Mouse (Mus musculus) cerebellum, adult 18-20 months (tissue): ENCODE data around the gene 1700069L16Rik.

Source experiments
- DNase-seq, 2 experiments: peaks; one replicate each; pipeline ENCODE4 v3.0.0; 2021

1700069L16Rik gene

GRCm38 (mm10) chr5:113732182-113732581, 7.6 kb upstream of the 1700069L16Rik start:
- peak; percentile 75 to 84 for DNase-seq

GRCm38 (mm10) chr5:113731174-113731573, 6.6 kb upstream of the 1700069L16Rik start:
- peak in 1 of 2 experiments; percentile 42 for DNase-seq

GRCm38 (mm10) chr5:113730641-113731121, 6.1 kb upstream of the 1700069L16Rik start:
- peak; percentile 31 to 45 for DNase-seq

- peak in 1 of 2 experiments; percentile 46 for DNase-seq
Measured at GRCm38 (mm10) chr5:113728691-113729090, 4.1 kb upstream of the 1700069L16Rik start.

- peak; percentile 92 to 97 for DNase-seq
Measured at GRCm38 (mm10) chr5:113728011-113728410, 3.4 kb upstream of the 1700069L16Rik start.

- peak; percentile 77 to 84 for DNase-seq
Measured at GRCm38 (mm10) chr5:113727238-113727637, 2.7 kb upstream of the 1700069L16Rik start.

GRCm38 (mm10) chr5:113726618-113727017, 2.0 kb upstream of the 1700069L16Rik start:
- DNase-seq = peak; percentile 69 to 70

GRCm38 (mm10) chr5:113725417-113725816, 845 bp upstream of the 1700069L16Rik start:
- peak in 1 of 2 experiments; percentile 40 for DNase-seq

GRCm38 (mm10) chr5:113723567-113724237, 870 bp downstream of the 1700069L16Rik start:
- peak; percentile 98 for DNase-seq

GRCm38 (mm10) chr5:113722224-113723013, 2.2 kb downstream of the 1700069L16Rik start:
- DNase-seq = peak; percentile 66 to 69

- peak; percentile 58 to 66 for DNase-seq
Measured at GRCm38 (mm10) chr5:113719221-113719661, 5.3 kb downstream of the 1700069L16Rik start.

- DNase-seq = peak in 1 of 2 experiments; percentile 36
Measured at GRCm38 (mm10) chr5:113716581-113717388, 7.8 kb downstream of the 1700069L16Rik start.

GRCm38 (mm10) chr5:113712861-113713260, 11.7 kb downstream of the 1700069L16Rik start:
- DNase-seq = no peak

- DNase-seq = no peak
Measured at GRCm38 (mm10) chr5:113703803-113704585, 20.6 kb downstream of the 1700069L16Rik start.

- no peak for DNase-seq
Measured at GRCm38 (mm10) chr5:113700388-113701023, 24.1 kb downstream of the 1700069L16Rik start.

- no peak for DNase-seq
Measured at GRCm38 (mm10) chr5:113694415-113694814, 30.2 kb downstream of the 1700069L16Rik start.

- no peak for DNase-seq
Measured at GRCm38 (mm10) chr5:113694000-113694399, 30.6 kb downstream of the 1700069L16Rik start.

- no peak for DNase-seq
Measured at GRCm38 (mm10) chr5:113693196-113693755, 31.3 kb downstream of the 1700069L16Rik start.

GRCm38 (mm10) chr5:113690866-113691265, 33.7 kb downstream of the 1700069L16Rik start:
- DNase-seq = no peak

GRCm38 (mm10) chr5:113690069-113690548, 34.5 kb downstream of the 1700069L16Rik start:
- peak; percentile 38 to 52 for DNase-seq

GRCm38 (mm10) chr5:113687514-113687913, 37.1 kb downstream of the 1700069L16Rik start:
- no peak for DNase-seq
